Mouse (Mus musculus) heart, postnatal 25 days (tissue): ENCODE results near the gene Gm8909. TPM values are rescaled to one million over a fixed set of nuclear protein-coding genes. Genes with fewer than 3 reads are reported as not detected.
"Not testable (repeated sequence)": the region's sequence is repeated elsewhere in the genome, so short reads cannot be mapped to it uniquely, and the experiment has no call there.

Experiments
- DNase-seq: peaks from one replicate; pipeline ENCODE4 v3.0.0; 2022; ENCODE audit warnings: low spot score
- intact Hi-C: fragments of 180-260 bp; cut with DNase I; formaldehyde crosslinking; loops from one replicate; pipeline ENCODE4 v1.15.1; 2025
- total RNA-seq, 2 experiments: library from RNA; stranded (reverse); gene quantifications; 2 replicates each; pipeline ENCODE4 v1.2.3; 2021

The Gm8909 gene
- total RNA-seq, result not detected

DNA sequence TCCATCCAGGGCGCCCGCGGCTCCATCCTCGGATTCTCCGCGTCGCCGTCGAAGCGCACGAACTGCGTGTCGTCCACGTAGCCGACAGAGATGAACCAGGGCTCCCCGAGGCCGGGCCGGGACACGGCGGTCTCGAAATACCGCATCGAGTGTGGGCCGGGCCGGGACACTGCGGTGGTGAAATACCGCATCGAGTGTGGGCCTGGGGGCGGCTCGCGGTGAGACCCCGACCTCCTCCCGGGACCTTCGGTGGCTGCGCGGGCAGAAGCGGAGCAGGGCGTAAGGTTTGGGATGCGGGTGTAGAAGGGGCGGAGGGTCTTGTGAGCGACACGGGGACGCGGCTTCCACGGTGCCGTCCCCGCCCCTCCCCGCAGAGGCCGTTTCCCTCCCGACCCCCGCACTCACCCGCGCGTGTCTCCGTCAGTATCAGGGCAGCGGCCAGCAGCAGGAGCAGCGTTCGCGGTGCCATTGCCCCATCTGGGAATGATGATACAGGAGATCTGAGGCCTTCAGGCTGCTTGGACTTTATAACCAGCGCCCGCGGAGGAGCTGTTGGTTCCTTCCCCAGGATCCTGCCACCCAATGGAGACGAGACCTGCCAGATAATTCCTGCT lies at the start of gene Gm8909:
Gene Gm8909, minus strand, starts transcription at position 499 of the 614 bp plus-strand sequence.
- DNase-seq, result no peak
- intact Hi-C loops, result no loop called here

DNA sequence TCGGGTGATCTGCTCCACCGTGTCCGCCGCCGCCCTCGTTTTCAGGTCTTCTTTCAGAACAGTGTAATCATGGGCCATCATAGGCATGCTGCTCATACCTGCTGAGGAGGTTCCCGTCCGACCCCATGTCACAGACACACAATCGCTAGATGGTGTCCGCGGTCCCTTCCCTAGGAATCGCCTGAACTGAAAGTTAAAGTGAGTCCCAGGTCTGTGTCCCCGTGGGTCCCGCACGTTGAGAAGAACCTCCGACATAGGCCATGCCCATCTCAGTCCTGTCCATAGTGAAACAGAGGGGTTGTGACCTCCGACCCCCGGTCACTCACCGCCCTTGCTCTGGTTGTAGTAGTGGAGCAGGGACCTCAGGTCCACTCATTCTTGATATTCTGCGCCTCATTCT lies 47.2 kb upstream of the Gm8909 start:
- intact Hi-C loops, result no loop called here
- DNase-seq, result no peak

- intact Hi-C loops, result no loop called here
- DNase-seq, result no peak
Observed at GRCm38 (mm10) chr17:36206846-36207245, 38.5 kb upstream of the Gm8909 start.

GRCm38 (mm10) chr17:36205862-36206261 lies 37.5 kb upstream of the Gm8909 start:
- DNase-seq, result no peak

GRCm38 (mm10) chr17:36205456-36205855 lies 37.1 kb upstream of the Gm8909 start:
- intact Hi-C loops, result no loop called here
- no peak for DNase-seq

More at GRCm38 (mm10) chr17:36205862-36206261, 37.5 kb upstream of the Gm8909 start:
- intact Hi-C loops, result no loop called here

GRCm38 (mm10) chr17:36201851-36202250 lies 33.5 kb upstream of the Gm8909 start:
- intact Hi-C loops, result no loop called here
- DNase-seq, result no peak

DNA sequence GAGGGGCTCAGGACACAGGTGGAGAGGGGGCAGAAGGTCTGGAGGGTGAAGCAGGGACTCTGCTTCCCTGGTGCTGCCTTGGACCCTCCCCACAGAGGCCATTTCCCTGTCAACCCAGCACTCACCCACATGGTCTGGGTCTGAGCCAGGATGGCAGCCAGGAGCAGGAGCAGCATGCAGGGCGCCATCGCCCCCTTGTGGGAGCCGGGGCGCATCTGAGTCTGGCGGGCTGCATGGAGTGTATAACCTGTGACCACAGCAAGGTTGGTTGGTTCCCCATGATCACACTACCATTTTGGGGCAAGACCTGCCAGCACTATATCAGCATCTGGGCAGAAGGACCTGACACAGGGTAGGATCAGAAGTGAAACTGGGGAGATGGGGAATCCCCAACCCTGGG lies 30.0 kb upstream of the Gm8909 start:
- DNase-seq, result no peak
- intact Hi-C loops, result loop anchor here (10.0 kb wide), 1 partner anchor 134 kb away; no protein-coding TSS in a partner anchor

GRCm38 (mm10) chr17:36194471-36194870 lies 26.1 kb upstream of the Gm8909 start:
- no peak for DNase-seq
- intact Hi-C loops, result loop anchor here (10.0 kb wide), 1 partner anchor 130 kb away; no protein-coding TSS in a partner anchor

- intact Hi-C loops, result loop anchor here (10.0 kb wide), 1 partner anchor 129 kb away; no protein-coding TSS in a partner anchor
- DNase-seq, result no peak
Observed at GRCm38 (mm10) chr17:36193546-36194141, 25.3 kb upstream of the Gm8909 start.

- intact Hi-C loops, result loop anchor here (10.0 kb wide), 1 partner anchor 128 kb away; no protein-coding TSS in a partner anchor
- DNase-seq, result no peak
Observed at GRCm38 (mm10) chr17:36192371-36192770, 24.0 kb upstream of the Gm8909 start.

DNA sequence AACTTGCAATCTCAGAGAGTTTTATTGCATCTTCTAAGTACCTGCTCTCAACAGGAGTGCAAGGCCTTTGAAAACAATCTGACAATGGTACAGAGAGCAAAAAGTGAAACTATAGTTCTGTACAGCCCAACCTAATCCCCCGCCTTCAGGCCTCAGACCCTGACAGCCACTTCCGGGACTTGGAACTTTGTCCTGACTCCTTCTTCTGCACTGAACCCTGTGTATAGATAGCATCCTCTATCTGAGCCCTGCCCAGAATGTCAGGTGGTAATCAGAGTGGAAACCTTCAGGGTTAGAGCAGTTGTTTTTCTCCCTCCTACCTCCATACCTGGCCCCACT lies 21.8 kb upstream of the Gm8909 start, which contains the start of gene H2-T3:
Gene H2-T3, minus strand, starts transcription at position 119 of the 339 bp plus-strand sequence.
- DNase-seq, result no peak
- intact Hi-C loops, result loop anchor here (10.0 kb wide), 1 partner anchor 125 kb away; no protein-coding TSS in a partner anchor

DNA sequence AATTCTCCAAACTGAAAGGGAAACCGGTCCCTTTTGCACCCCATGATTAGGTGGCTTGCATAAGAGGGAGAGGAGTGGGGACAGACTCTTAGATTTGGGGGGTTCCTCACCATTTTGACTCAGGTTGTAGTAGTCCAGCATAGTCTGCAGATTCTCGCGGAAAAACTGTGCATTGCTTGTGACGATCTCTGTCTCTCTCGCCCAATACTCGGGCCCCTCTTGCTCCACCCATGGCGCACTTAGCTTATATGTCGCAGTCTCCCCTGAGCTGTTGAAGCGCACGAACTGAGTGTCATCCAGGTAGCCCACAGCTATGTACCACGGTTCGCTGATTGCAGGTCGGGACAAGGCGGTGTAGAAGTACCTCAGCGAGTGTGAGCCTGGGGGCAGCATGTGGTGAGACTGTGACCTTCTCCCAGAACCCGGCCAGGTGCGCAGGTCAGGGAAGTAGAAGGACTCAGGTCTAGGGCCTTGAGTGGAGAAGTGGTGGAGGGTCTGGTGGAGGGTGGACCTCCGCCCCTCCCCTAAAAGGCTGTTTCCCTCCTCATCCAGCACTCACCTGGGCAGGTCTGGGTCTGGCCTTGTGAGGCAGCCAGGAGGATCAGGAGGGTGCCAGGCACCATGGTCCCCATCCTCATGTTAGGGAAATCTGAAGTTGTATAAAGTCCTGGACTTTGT lies 21.3 kb upstream of the Gm8909 start:
- intact Hi-C loops, result loop anchor here (10.0 kb wide), 1 partner anchor 125 kb away; no protein-coding TSS in a partner anchor

DNA sequence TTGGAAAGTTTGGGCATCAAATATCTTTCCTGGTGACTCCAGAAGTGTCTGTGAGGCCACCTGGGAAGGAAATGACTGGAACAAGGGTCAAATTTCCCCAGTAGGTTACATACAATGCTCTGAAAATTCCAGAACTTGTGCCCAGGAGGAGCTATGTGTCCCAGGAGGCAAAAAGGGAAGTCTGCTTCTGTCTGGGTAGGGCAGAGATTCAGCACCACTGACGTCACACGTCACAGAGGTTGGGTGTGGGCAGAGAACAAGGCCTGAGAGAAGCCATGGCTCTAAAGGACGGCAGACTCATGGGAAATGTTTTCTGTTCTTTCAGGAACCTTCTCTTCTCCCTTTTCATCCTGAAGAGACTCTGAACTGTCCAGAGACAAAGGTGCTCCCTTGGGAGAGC lies 19.2 kb upstream of the Gm8909 start:
- intact Hi-C loops, result loop anchor here (2.0 kb wide), 1 partner anchor 21 kb away; no protein-coding TSS in a partner anchor
- DNase-seq, result no peak

More for the DNA sequence above, 21.3 kb upstream of the Gm8909 start:
- DNase-seq, result no peak

- no peak for DNase-seq
- intact Hi-C loops, result no loop called here
Observed at GRCm38 (mm10) chr17:36182212-36182611, 13.9 kb upstream of the Gm8909 start.

- DNase-seq, intact Hi-C loops: not testable (repeated sequence)
Observed at GRCm38 (mm10) chr17:36179446-36179845, 11.1 kb upstream of the Gm8909 start.

- intact Hi-C loops, DNase-seq: not testable (repeated sequence)
Observed at GRCm38 (mm10) chr17:36178938-36179337, 10.6 kb upstream of the Gm8909 start.

DNA sequence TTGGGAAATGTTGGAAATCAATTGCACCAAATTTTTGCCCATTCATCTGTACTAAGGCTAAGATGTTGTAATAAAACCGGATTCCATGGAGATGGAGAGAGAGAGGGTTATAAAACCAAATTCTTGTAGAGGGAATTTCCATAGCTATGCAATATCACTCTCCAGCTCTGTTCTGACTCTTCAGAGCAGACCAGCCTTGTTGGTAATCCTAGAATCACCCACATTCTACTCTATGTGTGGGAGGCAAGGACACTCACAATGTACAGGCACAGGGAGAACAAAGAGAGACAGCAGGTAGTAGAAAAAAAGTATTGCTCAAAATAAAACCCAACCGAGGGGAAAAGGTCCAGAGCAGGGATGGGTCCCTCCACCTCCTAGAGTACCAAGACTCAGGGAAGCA lies 7.8 kb upstream of the Gm8909 start:
- DNase-seq, intact Hi-C loops: not testable (repeated sequence)

DNA sequence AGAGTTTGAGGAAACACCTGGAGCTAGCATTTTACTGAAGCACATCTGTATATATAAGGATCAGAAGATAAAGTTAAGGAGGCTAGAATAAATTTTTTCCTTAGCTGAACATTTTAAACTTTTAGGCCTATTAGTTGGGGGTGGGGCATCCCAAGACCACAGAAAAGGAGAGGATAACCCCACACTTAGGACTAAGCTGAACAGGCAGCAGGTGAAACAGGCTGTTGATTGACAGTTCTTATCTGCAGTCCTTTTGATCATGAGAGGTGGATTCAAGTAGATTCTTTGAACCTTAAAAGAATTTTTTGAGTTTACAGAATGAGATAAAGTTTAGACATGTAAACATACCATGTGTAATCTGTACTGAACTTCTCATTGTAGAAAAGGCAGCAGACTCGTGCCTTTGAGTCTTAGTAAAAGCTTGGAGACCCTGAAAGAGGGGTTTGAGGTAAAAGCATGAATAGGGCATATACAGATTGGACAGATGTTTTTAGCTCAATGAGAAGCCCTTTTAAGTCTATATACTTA lies 2.0 kb upstream of the Gm8909 start:
- intact Hi-C loops, result no loop called here

DNA sequence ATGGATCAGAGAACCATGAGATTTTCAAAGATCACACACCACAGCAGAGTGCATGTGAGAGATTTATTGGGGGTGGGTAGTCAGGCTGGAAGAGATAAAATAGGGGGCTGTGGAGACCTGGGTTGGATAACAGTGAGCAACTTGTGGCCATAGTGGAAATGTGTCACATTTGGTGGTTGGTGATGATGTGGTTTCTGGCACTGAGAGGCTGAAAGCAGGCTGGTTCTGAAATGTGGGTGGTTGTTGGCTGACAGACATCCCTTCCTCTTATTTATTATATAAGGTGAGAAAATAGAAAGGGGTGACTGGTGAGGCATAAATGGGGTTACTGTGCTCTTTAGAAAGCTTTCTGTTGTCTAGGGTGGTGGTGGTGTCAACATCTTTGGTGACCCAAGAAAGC lies 1.4 kb upstream of the Gm8909 start:
- intact Hi-C loops, result no loop called here
- no peak for DNase-seq

More for the DNA sequence above, 2.0 kb upstream of the Gm8909 start:
- DNase-seq, result no peak

DNA sequence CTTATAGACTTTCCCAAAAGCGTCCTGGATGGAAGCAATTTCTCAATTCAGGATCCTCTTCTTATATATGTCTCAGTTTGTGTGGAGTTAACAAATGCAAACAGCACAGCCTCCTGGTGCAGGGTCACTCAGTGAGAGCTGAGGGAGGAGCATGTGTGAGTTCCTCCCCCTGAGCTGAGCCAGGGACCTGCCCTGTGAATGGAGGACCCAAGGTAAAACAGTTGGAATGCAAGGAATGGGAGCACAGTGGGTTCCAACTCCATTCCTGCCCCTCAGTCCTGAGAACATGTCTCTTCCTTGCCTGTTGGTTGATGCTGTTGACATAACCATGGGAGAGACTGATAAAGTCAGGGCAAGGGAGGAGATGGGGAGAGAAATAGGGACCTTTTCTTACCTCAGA lies 757 bp upstream of the Gm8909 start:
- intact Hi-C loops, DNase-seq: not testable (repeated sequence)
